Mouse (Mus musculus): ENCODE data around the gene Snapc3.

DNA sequence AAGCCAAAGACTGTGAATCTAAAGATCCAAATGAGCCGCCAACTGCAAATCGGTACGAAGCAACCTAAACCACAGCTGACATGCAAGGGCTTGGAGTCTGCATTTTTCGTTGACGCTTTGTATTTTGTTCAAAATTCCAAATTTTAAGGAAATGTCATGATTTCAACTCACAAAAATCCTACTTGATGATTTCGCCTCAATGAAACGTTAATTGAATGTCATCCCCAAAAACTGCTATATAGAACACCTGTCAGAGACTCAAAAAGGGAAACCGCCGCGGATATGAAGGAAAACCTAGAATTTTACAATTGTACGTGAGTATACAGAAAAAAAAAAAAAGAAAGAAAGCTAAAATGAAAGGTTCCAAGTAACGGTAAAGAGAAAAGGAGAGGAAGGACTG lies 67.7 kb downstream of the Snapc3 start:
- TF ChIP-seq ZNF384 (IDR thresholded peaks at IDR 0.05; ENCODE audit: low read depth, low read length): no peak
- TF ChIP-seq HCFC1 (IDR thresholded peaks at IDR 0.05; ENCODE audit: borderline replicate concordance, insufficient read depth, low read length): no peak
- TF ChIP-seq MAFK (IDR thresholded peaks at IDR 0.05; ENCODE audit: insufficient read depth, low read depth, low read length): no peak
